Mouse (Mus musculus) neural tube, embryonic 15.5 days (tissue): ENCODE data around the gene Catsper1. TPM values are rescaled to one million over a fixed set of nuclear protein-coding genes. Genes with fewer than 3 reads are reported as not detected.

ENCODE experiments used
- ATAC-seq: fragments of 200-750 bp; cut with Nextera tagmentation; 2 replicates; pipeline ENCODE4 v1.8.0; 2017; ENCODE audit warnings: mild to moderate bottlenecking, moderate TSS enrichment, moderate library complexity; ENCODE audit not compliant: low FRiP score
- H3K27ac ChIP-seq: fragments of 300-500 bp; sonication (generic); replicated peaks from 2 replicates; pipeline ENCODE4 v1.5.1; 2015; ENCODE audit warnings: mild to moderate bottlenecking, inconsistent platforms
- H3K27me3 ChIP-seq: fragments of 300-500 bp; sonication (generic); replicated peaks from 2 replicates; pipeline ENCODE4 v1.6.1; 2015; ENCODE audit warnings: inconsistent platforms
- H3K36me3 ChIP-seq: fragments of 300-500 bp; sonication (generic); 2 replicates; pipeline ENCODE4 v1.6.1; 2015; ENCODE audit warnings: inconsistent platforms
- H3K4me1 ChIP-seq: fragments of 300-500 bp; sonication (generic); 2 replicates; pipeline ENCODE4 v1.6.1; 2015; ENCODE audit warnings: inconsistent platforms
- H3K4me2 ChIP-seq: fragments of 300-500 bp; sonication (generic); 2 replicates; pipeline ENCODE4 v1.6.1; 2015; ENCODE audit warnings: inconsistent platforms, mild to moderate bottlenecking, moderate library complexity
- H3K4me3 ChIP-seq: fragments of 300-500 bp; sonication (generic); replicated peaks from 2 replicates; pipeline ENCODE4 v1.5.1; 2015; ENCODE audit warnings: mild to moderate bottlenecking, inconsistent platforms
- H3K9ac ChIP-seq: fragments of 300-500 bp; sonication (generic); replicated peaks from 2 replicates; pipeline ENCODE4 v1.6.1; 2015; ENCODE audit warnings: mild to moderate bottlenecking, inconsistent platforms
- H3K9me3 ChIP-seq: fragments of 300-500 bp; sonication (generic); replicated peaks from 2 replicates; pipeline ENCODE4 v1.6.1; 2016; ENCODE audit warnings: inconsistent platforms
- WGBS: fragments of 180-500 bp; shearing (Covaris S2); methylation state at CpG from one replicate; pipeline ENCODE4 v1.1.7; 2015; ENCODE audit warnings: mixed read lengths; 5-methylcytosine and 5-hydroxymethylcytosine counted together
- polyA plus RNA-seq: library from polyadenylated mRNA; unstranded; fragments of >200 nt; fragmentation: Nextera tagmentation; extraction: Ambion mirVana; gene quantifications from 2 replicates; pipeline ENCODE4 v1.2.1, GENCODE M21; 2015

Gene Catsper1
- polyA plus RNA-seq: not detected in 2 replicates

DNA sequence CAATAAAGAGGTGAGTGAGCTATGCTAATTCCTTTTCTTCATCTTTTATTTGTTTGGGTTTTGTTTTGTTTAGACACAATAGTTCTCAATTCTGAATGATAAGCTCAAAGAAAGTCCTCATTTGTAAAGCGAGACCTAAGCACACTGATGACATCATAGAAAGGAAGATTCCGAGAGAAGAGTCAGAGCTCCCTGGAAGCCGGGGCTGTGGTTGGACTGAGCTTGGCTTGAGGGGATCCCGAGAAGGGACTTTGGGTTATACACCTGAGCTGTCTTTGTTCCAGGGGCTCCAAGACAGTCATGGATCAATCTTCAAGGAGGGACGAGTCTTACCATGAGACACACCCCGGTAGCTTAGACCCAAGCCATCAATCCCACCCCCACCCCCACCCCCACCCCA, at the start of gene Catsper1:
Catsper1 (plus strand) TSS at position 301 of the 400 bp plus-strand sequence.
- no peak within 1 kb of the TSS for H3K4me2 ChIP-seq
- H3K27ac ChIP-seq: no peak within 1 kb of the TSS
- no peaks in the 10 kb centered on the region for H3K27me3 ChIP-seq
- H3K9me3 ChIP-seq: no peaks in the 10 kb centered on the region
- no peaks in the 10 kb centered on the region for H3K4me1 ChIP-seq
- no peak within 1 kb of the TSS for H3K9ac ChIP-seq
- 88% methylated on average over 6 of the region's 6 CpGs for WGBS
- no peak for ATAC-seq
- no peak within 1 kb of the TSS for H3K4me3 ChIP-seq
- no peaks in the 10 kb centered on the region for H3K36me3 ChIP-seq

DNA sequence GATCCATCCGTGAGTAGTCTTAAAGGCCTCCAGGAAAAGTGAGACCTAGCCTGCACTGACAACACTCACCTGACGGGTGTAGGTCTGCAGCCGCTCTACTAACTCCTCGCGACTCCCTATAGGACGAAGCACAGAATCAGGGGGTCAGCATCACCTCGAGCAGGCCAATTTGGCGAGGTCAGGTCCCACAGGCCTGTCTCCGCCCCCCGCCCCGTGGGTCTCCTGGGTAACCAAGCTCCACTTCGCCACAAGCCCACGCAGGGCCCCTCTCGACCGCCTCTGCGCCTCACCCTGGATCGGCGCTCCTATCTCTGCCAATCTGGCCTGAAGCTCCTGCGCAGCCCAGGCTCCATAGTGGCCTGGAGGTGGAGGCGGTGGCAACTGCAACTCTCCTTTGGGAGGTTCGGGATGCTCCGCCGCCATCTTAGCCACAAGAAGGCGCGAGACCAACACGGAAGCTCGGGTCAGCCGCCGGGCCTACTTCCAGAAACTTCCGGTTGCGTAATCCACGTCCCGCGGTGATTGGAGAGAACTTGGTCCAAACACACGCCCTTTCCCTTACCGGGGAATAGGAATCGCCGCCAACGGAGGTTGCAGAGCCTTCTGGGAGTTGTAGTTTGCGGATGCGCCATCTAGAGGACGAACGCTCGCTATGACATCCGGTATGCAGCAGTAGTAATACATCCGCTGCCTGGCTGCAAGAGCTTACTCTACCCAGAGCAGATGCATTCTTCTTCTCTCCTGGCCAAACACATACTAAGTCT, 40.4 kb upstream of the Catsper1 start, which contains the start of gene Sf3b2:
Sf3b2 (minus strand) TSS at position 484 of the 764 bp plus-strand sequence.
- peak; percentile 94 for ATAC-seq
- Histone ChIP-seq H3K27ac (peak within 1 kb of the TSS; percentile 94), H3K4me3 (peak within 1 kb of the TSS; percentile 65), H3K36me3 (peaks cover 28% of the 10 kb centered on the region), H3K9ac (peak within 1 kb of the TSS; percentile 76), H3K4me2 (peak within 1 kb of the TSS; percentile 82), H3K9me3 (no peaks in the 10 kb centered on the region), H3K27me3 (no peaks in the 10 kb centered on the region), H3K4me1 (peaks cover 60% of the 10 kb centered on the region)
- WGBS: under 1% methylated on average over 46 of the region's 46 CpGs

DNA sequence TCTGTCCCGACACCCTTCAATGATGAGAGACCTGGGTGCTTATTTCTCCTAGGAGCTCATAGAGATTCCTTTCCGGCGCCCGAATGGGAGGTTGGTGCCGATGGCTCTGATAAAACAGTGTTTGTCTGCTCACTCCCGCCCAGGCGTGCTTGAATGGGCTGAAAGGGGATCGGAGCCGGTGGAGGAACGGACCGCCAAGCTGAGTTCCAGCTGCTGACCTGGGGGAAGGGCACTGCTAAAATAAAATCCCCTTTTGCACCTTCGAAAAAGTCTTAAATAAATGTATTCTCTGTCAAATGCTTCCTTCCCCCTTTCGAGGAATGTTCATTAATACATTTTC, 39.8 kb upstream of the Catsper1 start:
- H3K27ac ChIP-seq: peak overlapping the region; percentile 94
- H3K4me3 ChIP-seq: peak overlapping the region; percentile 65
- H3K36me3 ChIP-seq: peaks cover 23% of the 10 kb centered on the region
- no peaks in the 10 kb centered on the region for H3K27me3 ChIP-seq
- peak overlapping the region; percentile 75 for H3K9ac ChIP-seq
- peak; percentile 30; the same call in 1 of the 2 replicates for ATAC-seq
- peak overlapping the region; percentile 77 for H3K4me2 ChIP-seq
- 8% methylated on average over 13 of the region's 13 CpGs for WGBS
- peaks cover 65% of the 10 kb centered on the region for H3K4me1 ChIP-seq
- no peaks in the 10 kb centered on the region for H3K9me3 ChIP-seq

DNA sequence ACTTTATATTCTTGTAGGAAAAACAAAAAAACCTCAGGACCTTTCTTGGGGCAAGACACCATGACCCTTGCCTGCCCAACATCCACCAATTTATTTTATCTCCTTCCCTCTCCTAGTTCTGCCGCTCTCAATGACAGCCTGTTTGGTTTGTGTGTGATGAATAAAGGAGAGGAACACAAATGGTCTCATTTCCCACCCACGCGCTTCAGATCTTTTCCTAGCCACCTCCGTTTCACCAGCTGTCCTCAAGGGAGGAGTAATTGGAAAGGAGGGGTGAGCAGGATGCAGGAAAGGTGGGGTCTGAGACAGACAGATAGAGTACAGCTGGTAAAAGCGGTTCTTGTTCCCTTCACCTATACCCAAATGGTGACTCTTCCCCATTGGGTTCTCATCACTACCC, 38.9 kb upstream of the Catsper1 start:
- H3K27me3 ChIP-seq: no peaks in the 10 kb centered on the region
- no peak for ATAC-seq
- H3K4me2 ChIP-seq: no peak overlapping the region; the same call in 1 of the 2 replicates
- no peak overlapping the region for H3K27ac ChIP-seq
- no peak overlapping the region for H3K9ac ChIP-seq
- WGBS: 64% methylated on average over 5 of the region's 5 CpGs
- peaks cover 13% of the 10 kb centered on the region for H3K36me3 ChIP-seq
- peaks cover 67% of the 10 kb centered on the region for H3K4me1 ChIP-seq
- no peak overlapping the region for H3K4me3 ChIP-seq
- no peaks in the 10 kb centered on the region for H3K9me3 ChIP-seq

DNA sequence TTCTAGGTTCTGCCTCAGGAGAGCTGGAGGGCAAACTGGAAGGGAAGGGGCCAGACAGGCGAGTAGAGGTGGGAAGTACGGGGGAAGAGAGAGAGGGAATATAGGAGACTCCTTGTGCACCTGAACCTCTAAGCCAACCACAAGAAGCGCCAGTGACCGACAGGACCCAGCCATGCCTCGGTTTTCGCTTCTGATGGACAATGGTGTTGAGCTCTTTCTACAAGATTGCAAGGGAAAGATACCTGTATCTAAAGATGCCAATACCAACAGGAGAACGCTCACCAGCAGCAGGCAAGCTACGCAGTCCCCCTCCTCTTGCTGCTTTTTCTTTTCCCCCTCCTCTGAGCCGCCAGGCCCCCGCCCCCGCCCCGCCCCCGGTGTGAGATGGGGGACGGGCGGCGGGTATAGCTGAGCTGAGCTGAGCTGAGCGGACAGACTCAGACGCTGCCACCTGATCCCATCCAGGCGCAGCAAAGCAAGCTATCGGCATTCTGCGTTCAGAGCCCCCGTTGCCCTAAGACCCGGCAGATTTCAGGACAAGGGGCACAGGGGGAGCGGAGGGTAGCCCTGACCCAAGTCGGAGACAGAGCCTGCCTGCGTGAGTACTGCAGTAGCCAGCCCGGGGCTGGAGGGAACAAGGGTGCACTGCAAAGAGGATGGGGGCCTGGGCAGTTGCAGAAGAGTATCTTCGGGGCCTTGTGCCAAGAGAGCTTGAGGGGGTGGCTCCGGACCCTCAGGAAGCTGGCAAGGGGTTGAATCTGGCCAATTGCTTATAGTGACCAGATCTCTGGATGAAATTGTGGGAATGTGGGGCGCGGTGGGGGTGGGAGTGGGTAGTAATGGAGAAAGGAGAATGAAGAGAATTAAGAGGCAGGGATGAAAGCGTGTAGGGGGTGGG, 37.4 kb upstream of the Catsper1 start, which contains the start of gene Gal3st3:
Gal3st3 (plus strand) TSS at position 429 of the 898 bp plus-strand sequence.
- Histone ChIP-seq H3K9me3 (no peaks in the 10 kb centered on the region), H3K27me3 (no peaks in the 10 kb centered on the region), H3K9ac (peak within 1 kb of the TSS; percentile 87), H3K4me1 (peaks cover 63% of the 10 kb centered on the region), H3K4me2 (peak within 1 kb of the TSS; percentile 75), H3K36me3 (peaks cover under 1% of the 10 kb centered on the region), H3K4me3 (peak within 1 kb of the TSS; percentile 66), H3K27ac (peak within 1 kb of the TSS; percentile 86)
- peak; percentile 65 for ATAC-seq
- 5% methylated on average over 31 of the region's 32 CpGs for WGBS

DNA sequence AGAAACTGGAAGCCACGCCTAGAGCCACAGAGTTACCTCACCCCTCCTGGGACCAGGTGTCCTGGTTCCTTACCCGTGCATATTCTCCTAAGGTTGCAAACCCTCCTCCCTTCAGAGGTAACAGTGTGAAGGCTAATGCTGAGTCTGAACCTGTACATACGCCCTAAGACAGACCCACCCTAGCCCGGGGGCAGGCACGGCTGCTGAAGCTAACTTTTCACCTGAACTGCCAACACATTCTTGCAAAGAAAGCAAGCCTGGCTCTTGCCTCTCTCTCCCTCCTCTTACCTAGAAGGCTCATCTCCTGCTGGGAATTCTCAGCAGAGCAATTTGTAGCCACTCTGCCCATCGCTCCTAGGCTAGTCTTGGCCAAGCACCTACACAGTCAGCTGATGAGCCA, 35.0 kb upstream of the Catsper1 start:
- no peak for ATAC-seq
- Histone ChIP-seq H3K27ac (no peak overlapping the region), H3K9ac (no peak overlapping the region), H3K4me1 (peaks cover 50% of the 10 kb centered on the region), H3K27me3 (no peaks in the 10 kb centered on the region), H3K4me3 (no peak overlapping the region), H3K9me3 (no peaks in the 10 kb centered on the region), H3K36me3 (peaks cover 18% of the 10 kb centered on the region), H3K4me2 (no peak overlapping the region)
- 83% methylated on average over 6 of the region's 6 CpGs for WGBS

DNA sequence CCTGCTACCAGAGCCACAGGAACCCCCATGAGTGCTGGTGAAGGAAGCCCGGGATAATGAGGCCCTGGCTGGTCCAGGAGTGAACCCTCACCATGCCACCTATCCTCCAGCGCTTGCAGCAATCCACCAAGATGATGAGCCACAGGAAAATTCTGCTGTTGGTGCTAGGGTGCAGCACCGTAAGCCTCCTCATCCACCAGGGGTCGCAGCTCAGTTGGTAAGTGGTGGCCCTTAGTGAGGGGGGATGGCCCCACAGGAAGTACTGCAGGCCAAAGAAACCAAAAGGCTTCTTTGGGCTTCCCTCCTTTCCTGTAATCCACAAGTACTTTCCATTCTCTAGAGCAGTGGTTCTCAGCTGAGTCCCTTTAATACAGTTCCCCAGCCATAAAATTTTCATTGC, 33.1 kb upstream of the Catsper1 start:
- no peak for ATAC-seq
- H3K9ac ChIP-seq: no peak overlapping the region
- H3K4me2 ChIP-seq: no peak overlapping the region
- no peak overlapping the region for H3K4me3 ChIP-seq
- H3K27me3 ChIP-seq: no peaks in the 10 kb centered on the region
- H3K36me3 ChIP-seq: peaks cover 36% of the 10 kb centered on the region
- no peak overlapping the region for H3K27ac ChIP-seq
- no peaks in the 10 kb centered on the region for H3K9me3 ChIP-seq
- WGBS: 27% methylated on average over 4 of the region's 4 CpGs
- H3K4me1 ChIP-seq: peaks cover 32% of the 10 kb centered on the region

DNA sequence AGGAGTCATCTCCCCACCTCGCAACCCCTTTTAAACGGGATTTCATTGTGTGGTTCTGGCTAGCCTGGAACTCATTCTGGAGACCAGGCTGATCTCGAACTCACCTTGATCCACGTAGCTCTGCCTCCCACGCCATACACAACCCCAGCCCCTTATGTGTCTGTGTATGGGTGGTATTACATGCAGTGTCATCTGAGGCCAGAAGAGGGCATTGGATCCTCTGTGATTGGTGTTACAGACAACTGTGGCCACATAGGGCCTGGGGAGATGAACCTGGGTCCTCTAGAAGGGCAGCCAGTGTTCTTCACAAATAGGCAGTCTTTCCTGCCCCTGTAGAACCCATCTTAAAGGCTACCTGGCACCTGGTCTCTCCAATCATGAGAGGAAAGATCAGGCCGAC, 29.3 kb upstream of the Catsper1 start:
- peaks cover 47% of the 10 kb centered on the region for H3K36me3 ChIP-seq
- 84% methylated on average over 6 of the region's 6 CpGs for WGBS
- no peak for ATAC-seq

DNA sequence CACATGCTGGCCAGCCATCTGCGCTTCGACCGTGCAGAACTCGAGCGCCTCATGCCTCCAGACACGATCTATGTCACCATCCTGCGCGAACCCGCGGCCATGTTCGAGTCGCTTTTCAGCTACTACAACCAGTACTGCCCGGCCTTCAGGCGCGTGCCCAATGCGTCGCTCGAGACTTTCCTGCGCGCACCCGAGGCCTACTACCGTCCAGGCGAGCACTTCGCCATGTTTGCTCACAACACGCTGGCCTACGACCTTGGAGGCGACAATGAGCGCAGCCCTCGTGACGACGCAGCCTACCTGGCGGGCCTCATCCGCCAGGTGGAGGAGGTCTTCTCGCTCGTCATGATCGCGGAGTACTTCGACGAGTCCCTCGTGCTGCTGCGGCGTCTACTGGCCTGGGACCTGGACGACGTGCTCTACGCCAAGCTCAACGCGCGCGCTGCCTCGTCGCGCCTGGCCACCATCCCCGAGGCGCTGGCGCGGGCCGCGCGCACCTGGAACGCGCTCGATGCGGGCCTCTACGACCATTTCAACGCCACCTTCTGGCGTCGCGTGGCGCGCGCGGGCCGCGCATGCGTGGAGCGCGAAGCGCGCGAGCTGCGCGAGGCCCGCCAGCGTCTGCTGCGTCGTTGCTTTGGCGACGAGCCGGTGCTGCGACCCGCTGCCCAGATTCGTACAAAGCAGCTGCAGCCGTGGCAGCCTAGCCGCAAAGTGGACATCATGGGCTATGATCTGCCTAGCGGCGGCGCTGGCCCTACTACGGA, 28.4 kb upstream of the Catsper1 start:
- H3K27ac ChIP-seq: no peak overlapping the region
- H3K9me3 ChIP-seq: no peaks in the 10 kb centered on the region
- no peak overlapping the region for H3K9ac ChIP-seq
- 43% methylated on average over 98 of the region's 98 CpGs for WGBS
- H3K4me2 ChIP-seq: peak overlapping the region; percentile 35
- peaks cover 47% of the 10 kb centered on the region for H3K36me3 ChIP-seq
- no peak for ATAC-seq
- H3K27me3 ChIP-seq: no peaks in the 10 kb centered on the region
- H3K4me3 ChIP-seq: peak overlapping the region; percentile 8; the same call in 1 of the 2 replicates
- H3K4me1 ChIP-seq: no peaks in the 10 kb centered on the region

More for the DNA sequence above, 29.3 kb upstream of the Catsper1 start:
- Histone ChIP-seq H3K4me2 (no peak overlapping the region), H3K27ac (no peak overlapping the region), H3K27me3 (no peaks in the 10 kb centered on the region), H3K4me3 (no peak overlapping the region), H3K9me3 (no peaks in the 10 kb centered on the region), H3K9ac (no peak overlapping the region), H3K4me1 (no peaks in the 10 kb centered on the region)

DNA sequence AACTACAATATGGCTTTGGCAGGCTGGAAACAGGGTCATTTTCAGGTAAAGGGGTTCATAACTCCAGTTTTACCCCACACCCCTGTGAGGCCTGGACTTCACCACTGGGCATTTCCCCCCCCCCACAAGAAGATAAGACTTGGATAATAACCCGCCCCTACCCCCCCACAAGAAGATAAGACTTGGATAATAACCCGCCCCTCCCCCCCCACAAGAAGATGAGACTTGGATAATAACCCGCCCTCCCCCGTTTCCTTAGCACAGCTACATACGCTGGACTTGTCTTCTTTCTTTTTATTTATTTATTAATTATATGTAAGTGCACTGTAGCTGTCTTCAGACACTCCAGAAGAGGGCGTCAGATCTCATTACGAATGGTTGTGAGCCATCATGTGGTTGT, 26.5 kb upstream of the Catsper1 start:
- ATAC-seq: no peak
- Histone ChIP-seq H3K27ac (no peak overlapping the region), H3K36me3 (peaks cover 41% of the 10 kb centered on the region), H3K27me3 (no peaks in the 10 kb centered on the region), H3K4me2 (no peak overlapping the region), H3K9ac (no peak overlapping the region), H3K4me1 (no peaks in the 10 kb centered on the region), H3K4me3 (no peak overlapping the region), H3K9me3 (no peaks in the 10 kb centered on the region)
- WGBS: 83% methylated on average over 7 of the region's 7 CpGs

DNA sequence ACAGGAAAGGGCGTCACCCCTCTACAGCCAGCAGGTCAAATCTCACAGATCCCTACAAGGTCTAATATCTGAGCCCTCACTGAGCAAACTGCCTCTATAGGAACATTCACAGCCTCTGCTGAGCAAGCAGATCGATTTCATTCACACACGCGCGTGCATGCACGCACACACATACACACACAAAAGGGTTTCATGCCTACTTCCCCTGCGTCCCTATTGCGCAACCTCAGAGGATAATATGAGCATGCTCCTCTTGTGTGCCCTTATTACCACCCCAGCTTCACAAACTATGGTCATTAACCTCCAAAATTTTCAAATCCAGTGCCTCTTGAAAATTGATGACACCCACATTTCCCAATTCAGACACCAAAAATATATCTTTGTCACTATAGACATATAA, 22.4 kb upstream of the Catsper1 start:
- H3K4me1 ChIP-seq: no peaks in the 10 kb centered on the region
- H3K9me3 ChIP-seq: no peaks in the 10 kb centered on the region
- no peaks in the 10 kb centered on the region for H3K27me3 ChIP-seq
- no peak for ATAC-seq
- H3K4me2 ChIP-seq: no peak overlapping the region
- no peak overlapping the region for H3K27ac ChIP-seq
- WGBS: 90% methylated on average over 8 of the region's 8 CpGs
- H3K4me3 ChIP-seq: no peak overlapping the region
- no peak overlapping the region for H3K9ac ChIP-seq
- H3K36me3 ChIP-seq: peaks cover 4% of the 10 kb centered on the region; the same call in 1 of the 2 replicates
